Mouse (Mus musculus): ENCODE measurements around the gene Cryge. TPM values are rescaled to one million over a fixed set of nuclear protein-coding genes. Genes with fewer than 3 reads are reported as not detected.

Gene Cryge
- polyA plus RNA-seq, 1 experiment from 2014 or later = not detected

- Histone ChIP-seq H3K27me3 (replicated peaks; ENCODE audit: control insufficient read depth, insufficient read depth, low read length) (no peaks in the 10 kb centered on the region), H3K9ac (ENCODE audit: low read length) (no peak overlapping the region), H3K27ac (ENCODE audit: low read depth, low read length) (no peak overlapping the region), H3K9me3 (replicated peaks; ENCODE audit: control insufficient read depth, low read length) (no peaks in the 10 kb centered on the region), H3K36me3 (ENCODE audit: control insufficient read depth, insufficient read depth, low read length) (no peaks in the 10 kb centered on the region), H3K4me3 (ENCODE audit: low read depth, low read length) (no peak overlapping the region), H3K4me1 (ENCODE audit: control insufficient read depth, insufficient read depth, low read length) (no peaks in the 10 kb centered on the region), H3K4me2 (ENCODE audit: low read length) (no peak overlapping the region)
- DNase-seq (ENCODE audit: low spot score) (peak; percentile 11), ATAC-seq (no peak)
- 79% methylated on average over 15 of the region's 15 CpGs for WGBS
Observed at GRCm38 (mm10) chr1:65064201-65064600, 13.3 kb upstream of the Cryge start.

DNA sequence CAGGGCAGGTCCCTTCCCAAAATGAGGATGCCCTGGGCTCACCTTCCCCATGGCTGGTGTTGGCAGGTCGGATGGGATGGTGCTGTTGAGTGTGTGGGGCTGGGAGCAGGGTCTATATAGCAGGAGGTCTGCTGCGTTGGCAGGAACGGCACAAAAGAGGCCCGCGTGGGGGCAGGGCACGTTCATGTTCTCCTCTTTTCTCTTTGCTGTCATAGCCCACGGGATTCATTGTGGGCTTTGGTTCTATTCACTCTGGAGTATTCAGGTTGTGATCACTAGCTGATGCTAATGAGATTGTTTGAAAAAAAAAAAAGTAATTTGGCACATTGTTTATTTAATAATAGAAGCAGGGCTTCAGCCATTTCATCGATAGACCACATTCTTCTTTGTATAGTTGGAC, 12.4 kb upstream of the Cryge start, which contains the start of gene Crygd:
Gene Crygd, minus strand, starts transcription at position 101 of the 400 bp plus-strand sequence.
- Histone ChIP-seq H3K27me3 (replicated peaks; ENCODE audit: control insufficient read depth, insufficient read depth, low read length) (no peaks in the 10 kb centered on the region), H3K4me1 (ENCODE audit: control insufficient read depth, insufficient read depth, low read length) (no peaks in the 10 kb centered on the region), H3K4me3 (ENCODE audit: low read depth, low read length) (no peak within 1 kb of the TSS), H3K9ac (ENCODE audit: low read length) (no peak within 1 kb of the TSS), H3K4me2 (ENCODE audit: low read length) (no peak within 1 kb of the TSS), H3K36me3 (ENCODE audit: control insufficient read depth, insufficient read depth, low read length) (no peaks in the 10 kb centered on the region), H3K27ac (ENCODE audit: low read depth, low read length) (no peak within 1 kb of the TSS), H3K9me3 (replicated peaks; ENCODE audit: control insufficient read depth, low read length) (no peaks in the 10 kb centered on the region)
- WGBS = 25% methylated on average over 8 of the region's 8 CpGs
- no peak for DNase-seq (ENCODE audit: low spot score)
- no peak for ATAC-seq

DNA sequence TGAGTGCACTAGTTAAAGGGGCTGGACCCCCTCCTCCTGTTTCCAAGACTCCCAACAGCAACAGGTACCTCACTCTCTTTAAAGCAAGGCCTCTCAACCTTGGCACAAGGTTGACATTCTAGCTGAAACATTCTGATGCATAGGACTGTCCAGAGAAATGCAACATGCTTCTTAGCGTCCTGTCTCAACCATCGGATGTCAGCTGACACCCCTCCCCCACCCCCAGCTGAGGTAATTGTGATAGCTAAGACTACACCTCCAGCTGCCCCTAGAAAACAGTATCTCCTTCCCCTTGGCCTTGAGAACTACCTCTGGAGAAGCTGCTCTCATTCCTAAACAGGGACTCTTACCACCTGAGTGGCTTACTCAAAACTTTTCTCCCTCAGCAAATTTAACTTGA, 1.2 kb upstream of the Cryge start:
- H3K9ac ChIP-seq (ENCODE audit: low read length) = no peak overlapping the region
- H3K27ac ChIP-seq (ENCODE audit: low read depth, low read length) = no peak overlapping the region
- H3K4me2 ChIP-seq (ENCODE audit: low read length) = no peak overlapping the region
- no peak for DNase-seq (ENCODE audit: low spot score)
- no peak overlapping the region for H3K4me3 ChIP-seq (ENCODE audit: low read depth, low read length)
- no peaks in the 10 kb centered on the region for H3K4me1 ChIP-seq (ENCODE audit: control insufficient read depth, insufficient read depth, low read length)
- ATAC-seq = no peak
- no peaks in the 10 kb centered on the region for H3K27me3 ChIP-seq (replicated peaks; ENCODE audit: control insufficient read depth, insufficient read depth, low read length)
- no peaks in the 10 kb centered on the region for H3K9me3 ChIP-seq (replicated peaks; ENCODE audit: control insufficient read depth, low read length)
- 30% methylated on average over 2 of the region's 2 CpGs for WGBS
- H3K36me3 ChIP-seq (ENCODE audit: control insufficient read depth, insufficient read depth, low read length) = no peaks in the 10 kb centered on the region

DNA sequence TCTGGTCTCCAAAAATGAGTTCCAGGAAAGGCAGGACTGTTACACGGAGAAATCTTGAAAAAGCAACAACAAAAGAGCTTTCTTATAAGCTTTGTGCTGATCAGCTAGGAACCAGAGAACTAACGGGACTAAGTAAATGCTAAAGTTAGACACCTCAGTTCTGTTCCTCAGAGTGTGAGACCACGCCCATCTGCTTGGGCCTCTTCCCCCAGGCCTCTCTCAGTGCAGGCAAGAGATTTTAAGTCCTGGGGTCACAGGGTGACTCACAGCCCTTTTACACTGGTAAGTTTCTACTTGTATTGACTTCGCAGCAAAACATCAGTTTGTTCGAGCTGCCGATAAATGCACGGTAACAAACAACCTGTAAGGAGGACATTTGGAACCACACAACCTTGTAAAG, 747 bp upstream of the Cryge start:
- DNase-seq (ENCODE audit: low spot score) (no peak), ATAC-seq (no peak)
- H3K4me3 ChIP-seq (ENCODE audit: low read depth, low read length) = no peak overlapping the region
- H3K9ac ChIP-seq (ENCODE audit: low read length) = no peak overlapping the region
- no peaks in the 10 kb centered on the region for H3K27me3 ChIP-seq (replicated peaks; ENCODE audit: control insufficient read depth, insufficient read depth, low read length)
- H3K4me1 ChIP-seq (ENCODE audit: control insufficient read depth, insufficient read depth, low read length) = no peaks in the 10 kb centered on the region
- no peaks in the 10 kb centered on the region for H3K9me3 ChIP-seq (replicated peaks; ENCODE audit: control insufficient read depth, low read length)
- H3K36me3 ChIP-seq (ENCODE audit: control insufficient read depth, insufficient read depth, low read length) = no peaks in the 10 kb centered on the region
- H3K4me2 ChIP-seq (ENCODE audit: low read length) = no peak overlapping the region
- no peak overlapping the region for H3K27ac ChIP-seq (ENCODE audit: low read depth, low read length)
- 56% methylated on average over 7 of the region's 7 CpGs for WGBS

DNA sequence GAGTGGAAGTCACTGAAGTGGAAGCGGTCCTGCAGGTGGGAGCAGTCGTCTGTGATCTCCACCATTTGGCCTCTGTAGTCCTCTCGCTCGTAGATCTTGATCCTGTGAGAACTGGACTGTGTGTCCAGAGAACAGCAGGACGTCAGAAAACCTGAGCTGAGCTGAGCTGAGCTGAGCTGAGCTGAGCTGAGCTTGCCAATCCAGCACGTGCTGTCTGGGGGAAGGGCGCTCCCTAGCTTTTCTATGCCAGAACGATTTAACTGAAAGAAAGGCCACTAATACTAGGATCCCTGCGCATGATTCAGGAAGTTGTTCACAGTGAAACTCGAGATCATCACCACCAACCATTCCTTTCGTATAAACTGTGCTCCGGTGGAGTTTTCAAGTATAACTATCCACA, 2.2 kb downstream of the Cryge start:
- Histone ChIP-seq H3K4me1 (ENCODE audit: control insufficient read depth, insufficient read depth, low read length) (no peaks in the 10 kb centered on the region), H3K36me3 (ENCODE audit: control insufficient read depth, insufficient read depth, low read length) (no peaks in the 10 kb centered on the region)
- peak; percentile 17 for DNase-seq (ENCODE audit: low spot score)

GRCm38 (mm10) chr1:65046401-65047109, 4.4 kb downstream of the Cryge start:
- H3K9me3 ChIP-seq (replicated peaks; ENCODE audit: control insufficient read depth, low read length) = no peaks in the 10 kb centered on the region
- H3K4me2 ChIP-seq (ENCODE audit: low read length) = no peak overlapping the region
- H3K27ac ChIP-seq (ENCODE audit: low read depth, low read length) = no peak overlapping the region
- H3K4me1 ChIP-seq (ENCODE audit: control insufficient read depth, insufficient read depth, low read length) = no peaks in the 10 kb centered on the region
- H3K9ac ChIP-seq (ENCODE audit: low read length) = no peak overlapping the region
- WGBS = 38% methylated on average over 8 of the region's 8 CpGs
- DNase-seq (ENCODE audit: low spot score) (peak; percentile 62), ATAC-seq (0 out of 2 replicates have a peak, but pooled peaks have one; percentile 40)
- H3K36me3 ChIP-seq (ENCODE audit: control insufficient read depth, insufficient read depth, low read length) = no peaks in the 10 kb centered on the region
- H3K27me3 ChIP-seq (replicated peaks; ENCODE audit: control insufficient read depth, insufficient read depth, low read length) = no peaks in the 10 kb centered on the region
- H3K4me3 ChIP-seq (ENCODE audit: low read depth, low read length) = no peak overlapping the region

More for the DNA sequence above, 2.2 kb downstream of the Cryge start:
- H3K4me3 ChIP-seq (ENCODE audit: low read depth, low read length) = no peak overlapping the region
- H3K27me3 ChIP-seq (replicated peaks; ENCODE audit: control insufficient read depth, insufficient read depth, low read length) = no peaks in the 10 kb centered on the region
- WGBS = 52% methylated on average over 11 of the region's 12 CpGs
- no peak overlapping the region for H3K4me2 ChIP-seq (ENCODE audit: low read length)
- no peaks in the 10 kb centered on the region for H3K9me3 ChIP-seq (replicated peaks; ENCODE audit: control insufficient read depth, low read length)
- no peak overlapping the region for H3K27ac ChIP-seq (ENCODE audit: low read depth, low read length)
- H3K9ac ChIP-seq (ENCODE audit: low read length) = no peak overlapping the region
- no peak for ATAC-seq

DNA sequence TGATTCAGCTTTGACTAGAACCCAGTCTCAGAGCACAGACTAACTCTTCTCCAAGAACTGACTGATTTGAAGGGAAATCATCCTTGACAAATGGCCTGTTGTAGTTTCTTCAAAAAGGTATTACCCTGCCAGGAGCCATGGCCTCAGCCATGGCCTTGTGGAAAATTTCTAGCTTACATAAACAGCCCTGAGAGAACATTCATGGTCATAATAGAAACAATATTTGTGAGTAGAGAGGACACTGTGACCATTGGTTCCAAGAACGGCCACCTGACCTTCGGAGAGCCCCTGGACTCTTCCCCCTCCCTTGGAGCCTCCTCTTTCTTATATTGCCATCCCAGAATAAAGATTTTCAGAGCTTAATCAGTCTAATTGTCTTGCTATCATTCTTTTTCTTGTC, 7.5 kb downstream of the Cryge start:
- DNase-seq (ENCODE audit: low spot score) (no peak), ATAC-seq (no peak)
- Histone ChIP-seq H3K27me3 (replicated peaks; ENCODE audit: control insufficient read depth, insufficient read depth, low read length) (no peaks in the 10 kb centered on the region), H3K27ac (ENCODE audit: low read depth, low read length) (no peak overlapping the region), H3K9ac (ENCODE audit: low read length) (no peak overlapping the region), H3K36me3 (ENCODE audit: control insufficient read depth, insufficient read depth, low read length) (no peaks in the 10 kb centered on the region), H3K4me3 (ENCODE audit: low read depth, low read length) (no peak overlapping the region), H3K9me3 (replicated peaks; ENCODE audit: control insufficient read depth, low read length) (no peaks in the 10 kb centered on the region), H3K4me2 (ENCODE audit: low read length) (no peak overlapping the region), H3K4me1 (ENCODE audit: control insufficient read depth, insufficient read depth, low read length) (no peaks in the 10 kb centered on the region)
- 89% methylated on average over 2 of the region's 2 CpGs for WGBS

GRCm38 (mm10) chr1:65041837-65042236, 9.1 kb downstream of the Cryge start:
- ATAC-seq = no peak
- WGBS = 94% methylated on average over 3 of the region's 3 CpGs
- Histone ChIP-seq H3K4me1 (ENCODE audit: control insufficient read depth, insufficient read depth, low read length) (no peaks in the 10 kb centered on the region), H3K4me3 (ENCODE audit: low read depth, low read length) (no peak overlapping the region), H3K27me3 (replicated peaks; ENCODE audit: control insufficient read depth, insufficient read depth, low read length) (no peaks in the 10 kb centered on the region), H3K4me2 (ENCODE audit: low read length) (no peak overlapping the region), H3K9me3 (replicated peaks; ENCODE audit: control insufficient read depth, low read length) (no peaks in the 10 kb centered on the region), H3K9ac (ENCODE audit: low read length) (no peak overlapping the region), H3K36me3 (ENCODE audit: control insufficient read depth, insufficient read depth, low read length) (no peaks in the 10 kb centered on the region), H3K27ac (ENCODE audit: low read depth, low read length) (no peak overlapping the region)
- no peak for DNase-seq (ENCODE audit: low spot score)

DNA sequence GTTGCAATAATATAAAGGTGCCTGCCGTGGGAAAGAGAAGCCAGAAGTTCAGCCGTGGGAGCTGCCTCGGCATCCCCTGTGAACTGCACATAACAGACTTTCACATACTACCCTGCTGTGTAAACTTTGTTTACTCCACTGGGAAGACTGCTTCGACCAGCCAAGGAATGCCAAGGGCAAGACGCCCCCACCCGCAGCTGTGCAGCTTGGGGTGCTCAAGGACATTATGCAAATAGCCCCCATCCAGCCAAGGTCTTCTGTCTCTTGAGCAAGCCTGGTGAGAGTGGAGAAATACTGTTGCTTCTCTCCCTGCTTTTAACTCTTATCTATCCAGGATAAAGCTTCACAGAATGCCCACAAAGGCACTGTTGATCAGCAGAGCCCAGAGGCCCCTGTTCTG, 10.1 kb downstream of the Cryge start:
- ATAC-seq (no peak), DNase-seq (ENCODE audit: low spot score) (no peak)
- Histone ChIP-seq H3K9me3 (replicated peaks; ENCODE audit: control insufficient read depth, low read length) (no peaks in the 10 kb centered on the region), H3K4me3 (ENCODE audit: low read depth, low read length) (no peak overlapping the region), H3K9ac (ENCODE audit: low read length) (no peak overlapping the region), H3K4me1 (ENCODE audit: control insufficient read depth, insufficient read depth, low read length) (no peaks in the 10 kb centered on the region), H3K4me2 (ENCODE audit: low read length) (no peak overlapping the region), H3K36me3 (ENCODE audit: control insufficient read depth, insufficient read depth, low read length) (no peaks in the 10 kb centered on the region), H3K27ac (ENCODE audit: low read depth, low read length) (no peak overlapping the region), H3K27me3 (replicated peaks; ENCODE audit: control insufficient read depth, insufficient read depth, low read length) (no peaks in the 10 kb centered on the region)
- WGBS = 86% methylated on average over 6 of the region's 6 CpGs
